Mouse (Mus musculus) hindbrain, postnatal 0 days (tissue): ENCODE results near the gene Wasf3. TPM values are rescaled to one million over a fixed set of nuclear protein-coding genes. Genes with fewer than 3 reads are reported as not detected.

Source experiments
- ATAC-seq: fragments of 200-750 bp; cut with Nextera tagmentation; 2 replicates; pipeline ENCODE4 v1.8.0; 2017; ENCODE audit warnings: mild to moderate bottlenecking, moderate TSS enrichment, moderate library complexity
- DNase-seq: peaks from one replicate; pipeline ENCODE4 v3.0.0-alpha.2; 2015; ENCODE audit warnings: low spot score
- H3K27ac ChIP-seq: fragments of 300-500 bp; sonication (generic); 2 replicates; pipeline ENCODE4 v1.5.1; 2014; ENCODE audit warnings: mild to moderate bottlenecking
- H3K27me3 ChIP-seq: fragments of 300-500 bp; sonication (generic); 2 replicates; pipeline ENCODE4 v1.6.1; 2014; ENCODE audit warnings: low read length, mixed read lengths; ENCODE audit not compliant: insufficient read depth
- H3K36me3 ChIP-seq: fragments of 300-500 bp; sonication (generic); 2 replicates; pipeline ENCODE4 v1.6.1; 2014; ENCODE audit warnings: low read length, mixed read lengths; ENCODE audit not compliant: insufficient read depth
- H3K4me1 ChIP-seq: fragments of 300-500 bp; sonication (generic); 2 replicates; pipeline ENCODE4 v1.6.1; 2014; ENCODE audit warnings: antibody characterized with exemption, low read length, mixed read lengths; ENCODE audit not compliant: insufficient read depth
- H3K4me2 ChIP-seq: fragments of 300-500 bp; sonication (generic); 2 replicates; pipeline ENCODE4 v1.6.1; 2014; ENCODE audit warnings: low read depth, mild to moderate bottlenecking, low read length, moderate library complexity, mixed read lengths
- H3K4me3 ChIP-seq: fragments of 300-500 bp; sonication (generic); 2 replicates; pipeline ENCODE4 v1.5.1; 2014; ENCODE audit warnings: low read length
- H3K9ac ChIP-seq: fragments of 300-500 bp; sonication (generic); replicated peaks from 2 replicates; pipeline ENCODE4 v1.6.1; 2014; ENCODE audit warnings: mild to moderate bottlenecking, low read length, moderate library complexity, mixed read lengths
- H3K9me3 ChIP-seq: fragments of 300-500 bp; sonication (generic); 2 replicates; pipeline ENCODE4 v1.6.1; 2016; ENCODE audit warnings: low read length, mixed read lengths
- CTCF ChIP-seq: IDR thresholded peaks from 2 replicates; pipeline ENCODE4 v1.5.1; 2016; ENCODE audit warnings: antibody characterized with exemption, control low read depth, low read depth
- whole genome bisulfite sequencing: fragments of 180-500 bp; shearing (Covaris S2); extraction: QIAGEN DNeasy Blood & Tissue Kit; methylation state at CpG from one replicate; pipeline ENCODE4 v1.1.7; 2014; 5-methylcytosine and 5-hydroxymethylcytosine counted together
- polyA plus RNA-seq: library from polyadenylated mRNA; unstranded; fragments of >200 nt; fragmentation: Nextera tagmentation; extraction: Ambion mirVana; gene quantifications from 2 replicates; pipeline ENCODE4 v1.2.1, GENCODE M21; 2015
- total RNA-seq: library from RNA; depleted of rRNA; stranded (reverse); fragments of >200 nt; gene quantifications from 2 replicates; pipeline ENCODE4 v1.2.3, GENCODE M21; 2014

Wasf3 gene
- total and polyA plus RNA-seq, 2 experiments from 2014 or later: 17.0 to 38.6 TPM

- Histone ChIP-seq H3K27ac (no peak overlapping the region), H3K4me3 (no peak overlapping the region), H3K9me3 (no peaks in the 10 kb centered on the region), H3K4me1 (peaks cover 11% of the 10 kb centered on the region), H3K4me2 (no peak overlapping the region), H3K9ac (no peak overlapping the region), H3K36me3 (no peaks in the 10 kb centered on the region), H3K27me3 (no peaks in the 10 kb centered on the region)
- peak; percentile 79 for TF ChIP-seq CTCF
- peak; percentile 25; the same call in 1 of the 2 replicates for ATAC-seq
- DNase-seq: peak; percentile 64
- WGBS: 93% methylated on average over 1 of the region's 1 CpGs
These were observed 35.3 kb downstream of the Wasf3 start for GRCm38 (mm10) chr5:146420081-146420480.

DNA sequence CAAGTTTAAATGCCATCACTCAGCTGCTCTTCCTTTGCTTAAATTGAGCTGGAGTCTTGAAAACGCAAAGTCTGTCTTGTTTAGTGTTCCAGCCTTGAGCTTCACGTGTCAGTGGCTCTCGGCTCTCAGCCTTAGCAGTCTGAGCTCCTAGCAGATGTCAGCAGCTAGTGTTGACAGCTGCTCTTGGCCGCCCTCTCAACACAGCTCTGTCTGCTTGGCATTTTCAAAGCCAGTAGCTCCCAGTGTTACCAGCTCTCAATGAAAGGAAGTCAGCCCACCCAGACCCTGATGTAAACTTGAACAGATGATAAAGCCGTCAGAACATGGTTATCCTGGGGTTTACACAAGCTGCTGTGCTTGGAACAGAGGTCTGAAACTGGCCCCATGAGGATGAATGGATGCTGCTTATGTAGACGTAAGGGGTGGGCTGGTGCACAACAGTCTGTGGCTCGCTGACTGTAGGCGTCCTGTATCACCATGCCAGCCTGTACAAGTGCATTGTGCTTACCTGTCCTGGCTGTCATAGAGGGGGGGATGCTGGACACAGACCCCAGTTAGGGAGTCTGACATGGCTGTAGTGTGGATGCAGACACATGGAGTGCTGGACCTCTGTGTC is 40.0 kb downstream of the Wasf3 start:
- ATAC-seq (peak; percentile 85), DNase-seq (peak; percentile 69)
- TF ChIP-seq CTCF: no peak

GRCm38 (mm10) chr5:146425656-146426055 is 40.9 kb downstream of the Wasf3 start:
- TF ChIP-seq CTCF: no peak
- no peak overlapping the region for H3K9ac ChIP-seq
- H3K4me2 ChIP-seq: no peak overlapping the region
- H3K4me1 ChIP-seq: no peaks in the 10 kb centered on the region
- ATAC-seq: peak; percentile 43
- H3K4me3 ChIP-seq: no peak overlapping the region
- H3K27ac ChIP-seq: peak overlapping the region; percentile 48; the same call in 1 of the 2 replicates
- 69% methylated on average over 4 of the region's 4 CpGs for WGBS
- no peaks in the 10 kb centered on the region for H3K36me3 ChIP-seq
- DNase-seq: peak; percentile 42
- H3K9me3 ChIP-seq: no peaks in the 10 kb centered on the region
- no peaks in the 10 kb centered on the region for H3K27me3 ChIP-seq

More for the DNA sequence above, 40.0 kb downstream of the Wasf3 start:
- H3K27ac ChIP-seq: peak overlapping the region; percentile 48
- no peaks in the 10 kb centered on the region for H3K9me3 ChIP-seq
- no peaks in the 10 kb centered on the region for H3K36me3 ChIP-seq
- no peak overlapping the region for H3K4me2 ChIP-seq
- no peaks in the 10 kb centered on the region for H3K27me3 ChIP-seq
- H3K9ac ChIP-seq: no peak overlapping the region
- H3K4me1 ChIP-seq: no peaks in the 10 kb centered on the region
- no peak overlapping the region for H3K4me3 ChIP-seq
- 30% methylated on average over 8 of the region's 8 CpGs for WGBS

GRCm38 (mm10) chr5:146428109-146428508 is 43.3 kb downstream of the Wasf3 start:
- H3K4me3 ChIP-seq: no peak overlapping the region
- DNase-seq (no peak), ATAC-seq (no peak)
- H3K27ac ChIP-seq: no peak overlapping the region
- no peak overlapping the region for H3K9ac ChIP-seq
- 85% methylated on average over 4 of the region's 4 CpGs for WGBS
- H3K36me3 ChIP-seq: no peaks in the 10 kb centered on the region
- no peaks in the 10 kb centered on the region for H3K9me3 ChIP-seq
- no peaks in the 10 kb centered on the region for H3K27me3 ChIP-seq
- H3K4me1 ChIP-seq: no peaks in the 10 kb centered on the region
- H3K4me2 ChIP-seq: no peak overlapping the region
- TF ChIP-seq CTCF: no peak

DNA sequence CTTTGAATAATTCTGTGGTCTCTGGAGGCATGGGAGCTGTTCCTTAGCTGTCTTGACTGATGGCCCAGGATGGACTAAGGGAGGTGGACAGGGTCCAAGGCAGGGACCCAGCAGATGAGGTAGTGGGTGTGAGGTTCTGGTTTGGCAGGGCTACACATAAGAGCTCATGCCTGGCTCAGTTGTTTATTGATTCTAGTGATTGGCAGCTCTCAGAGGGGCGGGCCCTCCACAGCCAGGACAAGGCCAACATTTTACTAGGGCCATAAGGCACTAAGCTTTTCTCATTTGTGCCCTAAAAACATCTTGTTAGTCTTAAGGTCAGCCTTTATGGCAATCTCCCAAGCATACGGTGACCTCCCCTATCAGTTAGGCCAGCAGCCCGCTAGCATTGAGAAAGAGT is 47.0 kb downstream of the Wasf3 start:
- no peak overlapping the region for H3K27ac ChIP-seq
- 86% methylated on average over 3 of the region's 3 CpGs for WGBS
- no peaks in the 10 kb centered on the region for H3K4me1 ChIP-seq
- H3K4me3 ChIP-seq: no peak overlapping the region
- no peak overlapping the region for H3K4me2 ChIP-seq
- no peak for TF ChIP-seq CTCF
- DNase-seq: no peak
- H3K27me3 ChIP-seq: no peaks in the 10 kb centered on the region
- H3K9me3 ChIP-seq: no peaks in the 10 kb centered on the region
- H3K9ac ChIP-seq: no peak overlapping the region
- no peak for ATAC-seq
- H3K36me3 ChIP-seq: 0 out of 2 replicates have a peak, but pooled peaks cover 3% of the 10 kb centered on the region

GRCm38 (mm10) chr5:146432476-146432875 is 47.7 kb downstream of the Wasf3 start:
- H3K4me3 ChIP-seq: no peak overlapping the region
- no peak overlapping the region for H3K27ac ChIP-seq
- H3K4me1 ChIP-seq: no peaks in the 10 kb centered on the region
- no peaks in the 10 kb centered on the region for H3K27me3 ChIP-seq
- H3K9ac ChIP-seq: no peak overlapping the region
- no peak for TF ChIP-seq CTCF
- WGBS: 95% methylated on average over 6 of the region's 6 CpGs
- ATAC-seq (no peak), DNase-seq (no peak)
- no peaks in the 10 kb centered on the region for H3K9me3 ChIP-seq
- 0 out of 2 replicates have a peak, but pooled peaks cover 3% of the 10 kb centered on the region for H3K36me3 ChIP-seq
- H3K4me2 ChIP-seq: no peak overlapping the region

DNA sequence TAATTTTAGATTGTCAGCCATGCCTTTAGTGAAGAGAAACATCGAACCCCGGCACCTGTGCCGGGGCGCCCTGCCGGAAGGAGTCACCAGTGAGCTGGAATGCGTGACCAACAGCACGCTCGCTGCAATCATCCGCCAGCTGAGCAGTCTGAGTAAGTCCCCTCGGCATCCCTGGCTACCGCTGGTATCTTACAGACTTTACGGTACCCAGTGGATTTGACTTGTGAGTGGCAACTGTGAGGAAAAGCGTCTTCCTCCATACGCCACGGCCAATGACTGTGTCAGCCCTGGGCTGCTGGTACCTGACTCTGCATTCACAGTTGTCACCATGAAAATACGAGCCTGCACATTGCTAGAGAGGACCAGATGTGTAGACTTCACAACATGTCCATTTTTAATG is 50.5 kb downstream of the Wasf3 start:
- no peaks in the 10 kb centered on the region for H3K4me1 ChIP-seq
- H3K9me3 ChIP-seq: no peaks in the 10 kb centered on the region
- 91% methylated on average over 16 of the region's 16 CpGs for WGBS
- no peak overlapping the region for H3K9ac ChIP-seq
- H3K4me2 ChIP-seq: no peak overlapping the region
- ATAC-seq (no peak), DNase-seq (no peak)
- no peak overlapping the region for H3K27ac ChIP-seq
- no peaks in the 10 kb centered on the region for H3K27me3 ChIP-seq
- no peak for TF ChIP-seq CTCF
- no peak overlapping the region for H3K4me3 ChIP-seq
- H3K36me3 ChIP-seq: peaks cover 17% of the 10 kb centered on the region; the same call in 1 of the 2 replicates
